Mouse (Mus musculus): ENCODE measurements at regions not wholly inside any gene's neighbourhood (a gene's known extent, or its start where the extent isn't known, plus 50 kb on each side); places are given as distances from the start of the nearest gene placed in this dataset.

GRCm38 (mm10) chr15:97606232-97606629, 99.4 kb downstream of the Rpap3 start:
- DNase-seq (ENCODE audit: low spot score) (no peak), ATAC-seq (replicated peaks; ENCODE audit: low FRiP score) (no peak)
- Histone ChIP-seq H3K4me3 (ENCODE audit: low read depth, low read length) (peak overlapping the region; percentile 22; the same call in 1 of the 2 replicates), H3K27me3 (replicated peaks; ENCODE audit: control insufficient read depth, insufficient read depth, low read length) (no peaks in the 10 kb centered on the region; the same call in 1 of the 2 replicates), H3K27ac (ENCODE audit: low read depth, low read length) (no peak overlapping the region), H3K4me2 (peak overlapping the region; percentile 61), H3K4me1 (replicated peaks; ENCODE audit: control insufficient read depth, insufficient read depth, low read length) (no peaks in the 10 kb centered on the region; the same call in 1 of the 2 replicates), H3K9me3 (ENCODE audit: control insufficient read depth, low read length) (no peaks in the 10 kb centered on the region), H3K36me3 (ENCODE audit: control insufficient read depth, insufficient read depth, low read length) (no peaks in the 10 kb centered on the region), H3K9ac (ENCODE audit: low read depth, low read length) (no peak overlapping the region)
- WGBS: 45% methylated on average over 6 of the region's 6 CpGs

- H3K36me3 ChIP-seq (ENCODE audit: control insufficient read depth, insufficient read depth, low read length): no peaks in the 10 kb centered on the region
- WGBS: 84% methylated on average over 7 of the region's 7 CpGs
- DNase-seq (ENCODE audit: low spot score): no peak
- no peaks in the 10 kb centered on the region; the same call in 1 of the 2 replicates for H3K4me1 ChIP-seq (replicated peaks; ENCODE audit: control insufficient read depth, insufficient read depth, low read length)
- H3K4me3 ChIP-seq (ENCODE audit: low read depth, low read length): no peak overlapping the region
- no peaks in the 10 kb centered on the region for H3K9me3 ChIP-seq (ENCODE audit: control insufficient read depth, low read length)
- H3K27ac ChIP-seq (ENCODE audit: low read depth, low read length): no peak overlapping the region
- no peak for ATAC-seq (replicated peaks; ENCODE audit: low FRiP score)
- H3K4me2 ChIP-seq: no peak overlapping the region
- H3K27me3 ChIP-seq (replicated peaks; ENCODE audit: control insufficient read depth, insufficient read depth, low read length): no peaks in the 10 kb centered on the region; the same call in 1 of the 2 replicates
- no peak overlapping the region for H3K9ac ChIP-seq (ENCODE audit: low read depth, low read length)
Measured at GRCm38 (mm10) chr15:97605791-97606190, 99.8 kb downstream of the Rpap3 start.

- no peak overlapping the region for H3K9ac ChIP-seq (ENCODE audit: low read depth, low read length)
- no peaks in the 10 kb centered on the region for H3K9me3 ChIP-seq (ENCODE audit: control insufficient read depth, low read length)
- ATAC-seq (replicated peaks; ENCODE audit: low FRiP score): no peak
- no peak for DNase-seq (ENCODE audit: low spot score)
- H3K4me1 ChIP-seq (replicated peaks; ENCODE audit: control insufficient read depth, insufficient read depth, low read length): no peaks in the 10 kb centered on the region; the same call in 1 of the 2 replicates
- no peaks in the 10 kb centered on the region; the same call in 1 of the 2 replicates for H3K27me3 ChIP-seq (replicated peaks; ENCODE audit: control insufficient read depth, insufficient read depth, low read length)
- no peak overlapping the region for H3K27ac ChIP-seq (ENCODE audit: low read depth, low read length)
- H3K4me3 ChIP-seq (ENCODE audit: low read depth, low read length): no peak overlapping the region
- 27% methylated on average over 6 of the region's 6 CpGs for WGBS
- H3K36me3 ChIP-seq (ENCODE audit: control insufficient read depth, insufficient read depth, low read length): no peaks in the 10 kb centered on the region
- no peak overlapping the region for H3K4me2 ChIP-seq
Measured at GRCm38 (mm10) chr15:97603492-97603891, 102.1 kb downstream of the Rpap3 start.

- no peak overlapping the region for H3K4me2 ChIP-seq
- WGBS: 81% methylated on average over 8 of the region's 8 CpGs
- ATAC-seq (replicated peaks; ENCODE audit: low FRiP score): no peak
- no peak overlapping the region for H3K4me3 ChIP-seq (ENCODE audit: low read depth, low read length)
- H3K4me1 ChIP-seq (replicated peaks; ENCODE audit: control insufficient read depth, insufficient read depth, low read length): no peaks in the 10 kb centered on the region
- H3K36me3 ChIP-seq (ENCODE audit: control insufficient read depth, insufficient read depth, low read length): no peaks in the 10 kb centered on the region
- H3K27ac ChIP-seq (ENCODE audit: low read depth, low read length): no peak overlapping the region
- H3K9ac ChIP-seq (ENCODE audit: low read depth, low read length): no peak overlapping the region
- no peaks in the 10 kb centered on the region for H3K9me3 ChIP-seq (ENCODE audit: control insufficient read depth, low read length)
- no peaks in the 10 kb centered on the region for H3K27me3 ChIP-seq (replicated peaks; ENCODE audit: control insufficient read depth, insufficient read depth, low read length)
- no peak for DNase-seq (ENCODE audit: low spot score)
Measured at GRCm38 (mm10) chr15:97598270-97598669, 107.4 kb downstream of the Rpap3 start.

- H3K9me3 ChIP-seq (ENCODE audit: control insufficient read depth, low read length): no peaks in the 10 kb centered on the region
- no peak for DNase-seq (ENCODE audit: low spot score)
- H3K36me3 ChIP-seq (ENCODE audit: control insufficient read depth, insufficient read depth, low read length): no peaks in the 10 kb centered on the region
- no peak overlapping the region for H3K27ac ChIP-seq (ENCODE audit: low read depth, low read length)
- no peak overlapping the region for H3K4me2 ChIP-seq
- no peak overlapping the region for H3K9ac ChIP-seq (ENCODE audit: low read depth, low read length)
- H3K27me3 ChIP-seq (replicated peaks; ENCODE audit: control insufficient read depth, insufficient read depth, low read length): no peaks in the 10 kb centered on the region
- WGBS: 63% methylated on average over 8 of the region's 8 CpGs
- H3K4me3 ChIP-seq (ENCODE audit: low read depth, low read length): no peak overlapping the region
- H3K4me1 ChIP-seq (replicated peaks; ENCODE audit: control insufficient read depth, insufficient read depth, low read length): peaks cover under 1% of the 10 kb centered on the region; the same call in 1 of the 2 replicates
- ATAC-seq (replicated peaks; ENCODE audit: low FRiP score): no peak
Measured at GRCm38 (mm10) chr15:97596514-97597081, 109.0 kb downstream of the Rpap3 start.

- Histone ChIP-seq H3K27ac (ENCODE audit: low read depth, low read length) (no peak overlapping the region), H3K4me3 (ENCODE audit: low read depth, low read length) (no peak overlapping the region), H3K4me1 (replicated peaks; ENCODE audit: control insufficient read depth, insufficient read depth, low read length) (peaks cover 9% of the 10 kb centered on the region; the same call in 1 of the 2 replicates), H3K36me3 (ENCODE audit: control insufficient read depth, insufficient read depth, low read length) (no peaks in the 10 kb centered on the region), H3K4me2 (no peak overlapping the region), H3K9me3 (ENCODE audit: control insufficient read depth, low read length) (no peaks in the 10 kb centered on the region), H3K9ac (ENCODE audit: low read depth, low read length) (no peak overlapping the region), H3K27me3 (replicated peaks; ENCODE audit: control insufficient read depth, insufficient read depth, low read length) (no peaks in the 10 kb centered on the region)
- WGBS: 68% methylated on average over 6 of the region's 6 CpGs
- DNase-seq (ENCODE audit: low spot score): no peak
- ATAC-seq (replicated peaks; ENCODE audit: low FRiP score): no peak
Measured at GRCm38 (mm10) chr15:97595284-97595796, 110.3 kb downstream of the Rpap3 start.

GRCm38 (mm10) chr15:97593781-97594600, 111.6 kb downstream of the Rpap3 start:
- H3K36me3 ChIP-seq (ENCODE audit: control insufficient read depth, insufficient read depth, low read length): no peaks in the 10 kb centered on the region
- H3K9me3 ChIP-seq (ENCODE audit: control insufficient read depth, low read length): no peaks in the 10 kb centered on the region
- 47% methylated on average over 11 of the region's 11 CpGs for WGBS
- ATAC-seq (replicated peaks; ENCODE audit: low FRiP score) (no peak), DNase-seq (ENCODE audit: low spot score) (no peak)
- H3K27ac ChIP-seq (ENCODE audit: low read depth, low read length): no peak overlapping the region
- no peak overlapping the region for H3K9ac ChIP-seq (ENCODE audit: low read depth, low read length)
- H3K4me3 ChIP-seq (ENCODE audit: low read depth, low read length): no peak overlapping the region
- no peak overlapping the region for H3K4me2 ChIP-seq
- peaks cover 9% of the 10 kb centered on the region; the same call in 1 of the 2 replicates for H3K4me1 ChIP-seq (replicated peaks; ENCODE audit: control insufficient read depth, insufficient read depth, low read length)
- no peaks in the 10 kb centered on the region for H3K27me3 ChIP-seq (replicated peaks; ENCODE audit: control insufficient read depth, insufficient read depth, low read length)

GRCm38 (mm10) chr15:97592786-97593185, 112.8 kb downstream of the Rpap3 start:
- H3K9me3 ChIP-seq (ENCODE audit: control insufficient read depth, low read length): no peaks in the 10 kb centered on the region

More at GRCm38 (mm10) chr15:97592786-97593185, 112.8 kb downstream of the Rpap3 start:
- H3K9ac ChIP-seq (ENCODE audit: low read depth, low read length): no peak overlapping the region
- H3K4me2 ChIP-seq: no peak overlapping the region
- H3K36me3 ChIP-seq (ENCODE audit: control insufficient read depth, insufficient read depth, low read length): no peaks in the 10 kb centered on the region
- H3K27ac ChIP-seq (ENCODE audit: low read depth, low read length): no peak overlapping the region
- no peaks in the 10 kb centered on the region for H3K27me3 ChIP-seq (replicated peaks; ENCODE audit: control insufficient read depth, insufficient read depth, low read length)
- no peak overlapping the region for H3K4me3 ChIP-seq (ENCODE audit: low read depth, low read length)
- peaks cover 9% of the 10 kb centered on the region; the same call in 1 of the 2 replicates for H3K4me1 ChIP-seq (replicated peaks; ENCODE audit: control insufficient read depth, insufficient read depth, low read length)
- DNase-seq (ENCODE audit: low spot score): no peak
- ATAC-seq (replicated peaks; ENCODE audit: low FRiP score): no peak
- WGBS: 86% methylated on average over 11 of the region's 11 CpGs

All from liver, embryonic 11.5 days (tissue).